Mouse (Mus musculus) adrenal gland, adult 8-10 months (tissue): ENCODE measurements at regions not wholly inside any gene's neighbourhood (a gene's known extent, or its start where the extent isn't known, plus 50 kb on each side); places are given as distances from the start of the nearest gene placed in this dataset.
"Not testable (repeated sequence)": the region's sequence is repeated elsewhere in the genome, so short reads cannot be mapped to it uniquely, and the experiment has no call there.

ENCODE experiments used
- DNase-seq: peaks from one replicate; pipeline ENCODE4 v3.0.0; 2022

DNA sequence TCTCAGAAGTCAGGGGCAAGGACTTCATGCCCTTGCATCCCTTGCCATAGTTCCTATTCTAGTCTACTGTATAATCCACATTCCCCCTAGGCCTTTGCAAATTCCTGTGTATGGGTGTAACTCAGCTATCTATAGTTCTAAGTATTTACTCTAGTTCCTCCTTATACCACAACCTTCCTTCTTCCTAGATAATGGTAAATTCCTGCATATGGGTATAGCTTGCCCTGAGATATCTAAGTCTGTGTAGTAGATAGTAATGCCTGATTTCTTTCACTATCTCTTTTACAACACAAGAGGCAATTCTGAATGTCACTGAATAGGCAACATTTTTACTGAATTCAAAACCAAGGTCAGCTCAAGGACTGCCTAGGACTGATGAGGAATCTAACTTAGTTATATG, 1000.2 kb downstream of the Kcnt2 start:
- not testable (repeated sequence) for DNase-seq

GRCm38 (mm10) chr1:141274738-141275137, 1028.8 kb downstream of the Kcnt2 start:
- no peak for DNase-seq

DNA sequence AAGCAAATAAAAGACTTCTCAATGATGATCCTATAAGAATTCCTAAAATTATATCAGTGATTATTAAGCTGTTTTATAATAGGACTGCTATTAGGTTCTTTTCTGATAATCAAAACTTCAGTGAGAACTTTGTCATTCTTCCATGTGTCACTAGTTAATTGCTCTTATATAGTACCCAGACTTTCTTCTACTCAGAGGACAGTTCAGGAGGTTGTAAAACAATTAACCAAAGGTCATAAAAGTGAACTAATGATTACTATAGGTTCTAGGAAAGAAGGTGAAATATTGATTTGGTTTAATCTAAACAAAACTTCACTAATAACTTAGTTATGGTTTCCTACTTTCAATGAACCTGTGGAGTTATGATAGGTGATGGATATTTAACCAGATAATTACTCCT, 1035.6 kb downstream of the Kcnt2 start:
- DNase-seq: no peak

DNA sequence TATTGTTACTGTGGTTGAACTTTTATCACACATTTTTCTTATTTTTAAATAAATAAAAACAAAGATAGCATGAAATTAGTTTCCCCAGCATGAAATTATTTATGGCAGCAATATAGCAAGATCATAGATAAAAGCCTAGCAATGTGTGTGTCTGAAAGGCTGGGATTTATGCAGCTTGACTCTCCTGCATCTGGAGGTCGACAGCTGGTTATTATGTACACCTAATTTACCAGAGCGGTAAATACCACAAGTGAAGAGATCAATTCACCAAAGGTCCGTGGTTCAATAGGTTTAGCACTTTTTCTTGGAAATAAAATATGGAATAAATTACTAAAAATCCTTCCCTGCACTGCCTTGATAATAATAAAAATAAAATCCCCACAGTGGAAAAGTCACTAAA, 1077.0 kb downstream of the Kcnt2 start:
- no peak for DNase-seq

DNA sequence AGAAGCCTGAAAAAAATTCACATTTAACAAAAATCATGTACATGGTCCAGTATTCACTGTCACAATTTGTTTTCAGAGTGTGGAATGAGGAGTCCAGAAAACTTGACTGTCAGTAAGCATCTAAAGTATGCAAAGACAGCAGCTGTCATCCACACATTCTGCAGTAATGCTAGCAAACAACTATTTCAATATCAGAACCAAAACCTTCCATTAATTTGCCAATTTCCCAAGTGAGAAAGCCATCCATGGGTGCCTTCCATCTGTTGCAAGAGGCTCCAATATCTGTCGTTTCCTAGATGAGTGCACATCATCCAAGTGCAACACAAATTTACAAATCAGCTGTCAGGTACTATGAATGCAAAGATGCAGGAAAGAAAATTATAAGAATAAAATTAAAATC, 1092.1 kb downstream of the Kcnt2 start:
- no peak for DNase-seq

- DNase-seq: no peak
Measured at GRCm38 (mm10) chr1:141369447-141369846, 1123.5 kb downstream of the Kcnt2 start.

DNA sequence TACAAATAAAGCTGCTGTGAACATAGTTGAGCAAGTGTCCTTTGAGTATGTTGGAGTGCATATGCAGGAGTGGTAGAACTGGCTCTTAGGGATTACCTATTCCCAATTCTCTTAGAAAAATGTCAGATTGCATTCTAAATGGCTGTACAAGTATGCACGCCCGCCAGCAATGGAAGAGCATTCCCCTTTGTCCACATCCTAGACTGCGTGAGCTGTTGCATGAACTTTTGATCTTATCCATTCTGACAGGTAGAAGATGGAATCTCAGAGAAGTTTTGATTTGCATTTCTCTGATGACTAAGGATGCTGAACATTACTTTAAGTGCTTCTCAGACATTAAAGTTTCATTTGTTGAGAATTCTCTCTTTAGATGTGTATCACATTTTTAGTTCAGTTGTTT, 1130.0 kb downstream of the Kcnt2 start:
- DNase-seq: no peak

DNA sequence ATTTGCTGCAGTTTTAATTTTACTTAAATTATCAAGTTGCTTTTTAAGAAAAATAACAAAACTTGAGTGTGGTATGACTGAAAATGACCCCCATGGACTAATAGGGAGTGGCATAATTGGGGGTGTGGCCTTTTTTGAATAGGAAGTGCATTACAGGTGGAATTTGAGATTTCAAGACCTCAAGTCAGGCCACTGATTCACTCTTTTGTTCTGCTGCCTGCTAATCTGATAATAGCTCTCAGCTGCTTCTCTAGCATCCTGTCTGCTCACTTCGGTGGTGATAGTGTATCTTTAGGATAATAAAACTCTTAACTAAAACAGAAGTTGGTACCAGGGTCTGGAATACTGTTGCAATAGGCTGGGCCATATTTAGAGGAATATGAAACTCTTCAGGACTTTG, 1155.4 kb downstream of the Kcnt2 start:
- DNase-seq: no peak

DNA sequence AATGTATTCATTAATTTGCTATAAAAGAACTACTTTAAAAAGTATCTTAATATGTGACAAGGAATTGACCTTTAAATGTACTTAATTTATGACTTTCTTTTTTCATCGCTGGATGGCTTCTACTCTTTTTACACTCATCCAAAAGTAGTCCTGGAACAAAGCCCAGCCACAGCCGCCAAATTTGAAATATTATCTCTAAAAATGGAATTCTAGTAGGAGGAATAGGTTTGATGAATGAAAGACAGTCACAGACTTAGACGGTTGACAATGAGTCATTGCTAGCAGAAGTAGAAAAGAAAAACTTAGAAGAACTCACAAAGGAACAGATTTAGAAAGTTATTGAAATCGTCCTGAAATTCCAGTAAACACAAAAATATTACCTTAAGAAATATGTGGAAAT, 1183.7 kb downstream of the Kcnt2 start:
- peak; percentile 35 for DNase-seq

GRCm38 (mm10) chr1:141430117-141430516, 1184.2 kb downstream of the Kcnt2 start:
- DNase-seq: no peak

DNA sequence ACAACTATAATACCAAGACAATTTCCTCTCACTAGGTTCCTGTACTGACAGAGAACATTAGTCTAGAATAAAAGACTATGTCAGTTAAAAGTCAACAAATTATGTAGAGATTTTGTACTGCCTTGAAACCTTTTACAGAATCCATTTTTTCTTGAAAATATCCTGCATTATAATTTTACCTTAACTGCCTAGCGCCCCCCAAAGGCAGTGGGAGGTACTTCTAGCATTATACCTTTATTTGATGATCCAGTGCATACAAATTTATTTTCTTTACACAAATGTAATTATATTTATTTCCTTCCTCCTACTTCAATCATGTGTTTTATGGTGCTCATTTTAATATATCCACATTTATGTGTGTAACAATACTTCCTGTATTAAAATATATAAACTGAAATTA, 1189.5 kb downstream of the Kcnt2 start:
- no peak for DNase-seq

DNA sequence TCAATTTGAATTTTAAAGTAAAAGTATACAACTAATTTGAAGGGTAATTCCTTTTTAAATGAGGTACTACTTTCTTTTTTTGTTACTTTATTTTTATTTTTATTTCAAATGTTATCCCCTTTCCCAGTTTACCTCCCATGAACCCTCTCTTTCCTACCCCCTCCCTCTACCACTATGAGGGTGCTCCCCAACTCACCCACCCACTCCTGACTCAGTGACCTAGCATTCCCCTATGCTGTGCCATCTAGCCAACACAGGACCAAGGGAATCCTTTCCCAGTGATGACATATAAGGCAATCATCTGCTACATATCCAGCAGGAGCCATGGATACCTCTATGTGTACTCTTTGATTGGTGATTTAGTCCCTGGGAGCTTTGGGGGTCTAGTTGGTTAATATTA, 1194.3 kb downstream of the Kcnt2 start:
- DNase-seq: no peak

DNA sequence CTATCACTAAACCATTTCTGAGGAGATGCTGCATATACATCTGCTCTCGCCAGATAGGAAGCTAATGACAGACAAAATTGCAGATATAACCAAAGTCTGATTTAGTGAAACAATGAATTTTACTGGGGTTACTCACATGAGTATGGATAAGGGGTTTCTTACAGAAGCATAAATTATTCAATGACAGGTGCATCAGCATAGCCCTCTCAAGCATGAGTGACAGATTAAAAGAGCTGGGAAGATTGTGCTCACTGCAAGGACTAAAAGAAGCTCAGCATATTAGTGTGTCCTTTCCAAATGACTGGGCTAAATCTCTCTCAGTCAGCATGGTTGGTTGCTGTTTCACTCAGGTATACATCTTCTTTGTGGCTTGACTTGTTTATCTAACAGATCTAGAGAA, 1205.0 kb downstream of the Kcnt2 start:
- DNase-seq: no peak

DNA sequence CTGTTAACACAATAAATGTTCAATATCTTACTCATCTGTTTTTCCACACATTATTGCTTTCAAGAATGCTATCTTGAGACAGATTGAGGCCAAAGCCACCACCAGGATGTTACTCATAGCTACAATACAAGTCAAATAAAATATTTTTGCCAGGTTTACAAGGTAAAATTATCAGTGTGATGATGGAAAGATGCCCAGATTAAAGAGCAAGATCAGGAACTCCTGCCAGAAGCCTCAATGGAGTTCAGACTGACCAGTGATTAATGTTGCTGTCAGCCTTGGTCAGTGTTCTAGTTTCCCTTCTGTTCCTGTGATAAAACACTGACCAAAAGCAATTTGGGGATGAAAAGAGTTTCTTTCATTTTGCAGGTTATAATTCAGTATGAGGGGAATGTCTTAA, 1218.6 kb downstream of the Kcnt2 start:
- DNase-seq: peak; percentile 43
